In the genomic region with DNA sequence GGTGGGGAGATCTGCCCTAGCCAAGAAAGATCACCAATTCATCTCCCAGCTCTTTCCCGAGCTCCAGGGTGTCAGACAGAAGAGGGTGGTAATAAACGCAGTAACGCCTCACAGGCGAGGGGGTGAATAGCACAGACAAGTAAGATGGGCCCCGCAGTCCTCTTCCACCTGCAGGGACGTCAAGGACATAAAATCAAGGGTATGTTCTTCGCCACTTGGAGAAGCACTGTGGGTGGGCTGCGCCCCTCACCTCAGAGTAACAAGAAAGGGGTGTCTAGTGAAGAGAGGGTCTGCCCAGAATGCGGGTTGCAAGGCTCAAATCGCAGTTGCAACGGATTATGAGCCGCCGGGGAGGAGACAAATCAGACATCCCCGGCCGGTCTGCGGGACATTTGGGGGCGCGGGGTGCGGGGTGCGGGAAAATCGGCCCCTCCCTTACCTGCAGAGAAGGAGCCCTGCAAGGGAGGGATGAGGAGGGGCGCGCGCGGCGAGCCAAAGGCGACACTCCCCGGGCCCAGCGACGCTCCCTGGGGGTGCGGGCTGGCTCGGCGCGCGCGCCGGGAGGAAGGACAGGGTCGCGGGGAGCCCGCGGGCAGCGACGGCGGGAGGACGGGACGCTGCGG, we compare ENCODE assay signal across 8 mouse cellular contexts. TPM values are rescaled to one million over a fixed set of nuclear protein-coding genes. Genes with fewer than 3 reads are reported as not detected.
DNase-seq lines count a peak whose midpoint lies in the region; ATAC-seq and TF ChIP-seq lines count a peak whose summit lies in the region.

No protein-coding gene starts in this region.

- WGBS in heart, embryonic 13.5 days: 1% methylated on average over 47 of the region's 47 CpGs
- WGBS in hindbrain, embryonic 16.5 days: 1% methylated on average over 28 of the region's 47 CpGs

- H3K27ac ChIP-seq in heart, embryonic 13.5 days (replicated peaks): peak overlapping the region; percentile 90
- H3K27ac ChIP-seq in CH12.LX (ENCODE audit: insufficient read depth, low read depth): no peak overlapping the region
- H3K27ac ChIP-seq in cortical plate, adult 2 months (ENCODE audit: insufficient read depth, low read length): peak overlapping the region; percentile 86
- H3K27ac ChIP-seq in hindbrain, embryonic 16.5 days (ENCODE audit: low read depth, low read length): peak overlapping the region; percentile 90

- H3K27me3 ChIP-seq in heart, embryonic 13.5 days (replicated peaks): no peaks in the 10 kb centered on the region
- peaks cover 35% of the 10 kb centered on the region for H3K27me3 ChIP-seq in CH12.LX (replicated peaks)
- no peaks in the 10 kb centered on the region for H3K27me3 ChIP-seq in hindbrain, embryonic 16.5 days (replicated peaks; ENCODE audit: control insufficient read depth, insufficient read depth, low read length)

- no peak for TF ChIP-seq EP300 in CH12.LX (IDR thresholded peaks at IDR 0.05; ENCODE audit: low read length)

- H3K4me2 ChIP-seq in heart, embryonic 13.5 days: peak overlapping the region; percentile 91
- peak overlapping the region; percentile 60 for H3K4me2 ChIP-seq in CH12.LX (ENCODE audit: insufficient read depth, low read depth, poor library complexity, severe bottlenecking)
- peak overlapping the region; percentile 63 for H3K4me2 ChIP-seq in hindbrain, embryonic 16.5 days (ENCODE audit: low read length)

- peak; percentile 40 for ATAC-seq in heart, embryonic 13.5 days (ENCODE audit: extremely low read depth, insufficient number of reproducible peaks, low FRiP score, low TSS enrichment)
- ATAC-seq in hindbrain, embryonic 16.5 days: peak; percentile 35; the same call in 1 of the 2 replicates
- peak; percentile 21 for ATAC-seq in megakaryocyte, adult 5-6 weeks (ENCODE audit: poor library complexity, severe bottlenecking)
- no peak; the same call in 1 of the 2 replicates for ATAC-seq in megakaryocyte progenitor cell, adult 5-6 weeks (replicated peaks; ENCODE audit: poor library complexity)

- no peak for TF ChIP-seq CTCF in CH12.LX (conservative IDR thresholded peaks at IDR 0.05 in 1 of 2, IDR thresholded peaks at IDR 0.05 in 1 of 2; ENCODE audit: low read depth in 2 of 2, low read length in 2 of 2)
- TF ChIP-seq CTCF in cortical plate, adult 2 months (IDR thresholded peaks at IDR 0.05; ENCODE audit: extremely low read depth, insufficient read depth, low read length): no peak

- TF ChIP-seq POLR2A in CH12.LX (IDR thresholded peaks at IDR 0.05; ENCODE audit: low read depth, low read length): no peak
- TF ChIP-seq POLR2A in cortical plate, adult 2 months (IDR thresholded peaks at IDR 0.05; ENCODE audit: extremely low read depth, insufficient read depth, low read length): no peak

- intact Hi-C loops in heart, postnatal 14 days (cut with DNase I): loop anchor here (2.0 kb wide), 1 partner anchor 19 kb away; no protein-coding TSS in a partner anchor

- H3K36me3 ChIP-seq in heart, embryonic 13.5 days: no peaks in the 10 kb centered on the region
- peaks cover 0 to 4% of the 10 kb centered on the region in 2 experiments for H3K36me3 ChIP-seq in CH12.LX (replicated peaks in 1 of 2; ENCODE audit: control insufficient read depth in 1 of 2, insufficient read depth in 1 of 2, low read length in 1 of 2)
- no peaks in the 10 kb centered on the region for H3K36me3 ChIP-seq in hindbrain, embryonic 16.5 days (ENCODE audit: control insufficient read depth, insufficient read depth, low read length)

- no peaks in the 10 kb centered on the region for H3K9me3 ChIP-seq in heart, embryonic 13.5 days
- H3K9me3 ChIP-seq in CH12.LX (replicated peaks; ENCODE audit: low read length): peaks cover 1% of the 10 kb centered on the region
- no peaks in the 10 kb centered on the region for H3K9me3 ChIP-seq in hindbrain, embryonic 16.5 days (ENCODE audit: control insufficient read depth, low read length)

- dilution Hi-C loops in CH12.LX (cut with MboI; ENCODE audit: extremely low pct_ligation_motif_present, extremely low pct_unique_long_range_greater_than_20kb, low sequenced_read_pairs): no loop called here

- no peaks in the 10 kb centered on the region for H3K79me2 ChIP-seq in CH12.LX (replicated peaks; ENCODE audit: control insufficient read depth, extremely low read depth, insufficient read depth, poor library complexity, severe bottlenecking)

- peak overlapping the region; percentile 98 for H3K9ac ChIP-seq in heart, embryonic 13.5 days
- peak overlapping the region; percentile 73 for H3K9ac ChIP-seq in CH12.LX (ENCODE audit: insufficient read depth, low read depth)
- peak overlapping the region; percentile 94 for H3K9ac ChIP-seq in hindbrain, embryonic 16.5 days (ENCODE audit: low read depth, low read length)

- in situ Hi-C loops in CH12.LX (cut with MboI; ENCODE audit: low pct_ligation_motif_present, low pct_unique_long_range_greater_than_20kb, low sequenced_read_pairs): loop anchor here (5.0 kb wide), 2 partner anchors 37 to 48 kb away; no protein-coding TSS in a partner anchor

- DNase-seq in heart, postnatal 14 days: no peak
- no peak for DNase-seq in CH12.LX (ENCODE audit: extremely low read depth)
- DNase-seq in frontal cortex, adult 2 months (ENCODE audit: extremely low spot score in 1 of 2, low spot score in 1 of 2): no peak

- peak overlapping the region; percentile 84 for H3K4me3 ChIP-seq in heart, embryonic 13.5 days
- H3K4me3 ChIP-seq in CH12.LX (replicated peaks in 1 of 3; ENCODE audit: low read depth in 2 of 3, low read length in 2 of 3, poor library complexity in 1 of 3): peak overlapping the region; percentile 64 to 73 (median 68)
- peak overlapping the region; percentile 68 for H3K4me3 ChIP-seq in cortical plate, adult 2 months (ENCODE audit: insufficient read depth, low read length)
- H3K4me3 ChIP-seq in hindbrain, embryonic 16.5 days (ENCODE audit: low read length): peak overlapping the region; percentile 84

- peaks cover 57% of the 10 kb centered on the region for H3K4me1 ChIP-seq in heart, embryonic 13.5 days
- peaks cover 2 to 10% of the 10 kb centered on the region in 2 experiments; a peak in 3 of 4 replicates for H3K4me1 ChIP-seq in CH12.LX (ENCODE audit: control insufficient read depth in 1 of 2, insufficient read depth in 2 of 2)
- peaks cover 18% of the 10 kb centered on the region for H3K4me1 ChIP-seq in cortical plate, adult 2 months (ENCODE audit: control insufficient read depth, insufficient read depth, low read length)
- H3K4me1 ChIP-seq in hindbrain, embryonic 16.5 days (ENCODE audit: control insufficient read depth, insufficient read depth, low read depth, low read length): peaks cover 41% of the 10 kb centered on the region

- TF ChIP-seq RAD21 in CH12.LX (IDR thresholded peaks at IDR 0.05; ENCODE audit: low read depth, low read length): no peak

RNA-seq across cellular contexts. Expression of gene Hdac5, which starts 0.5 kb away (rescaled TPM):
- polyA plus RNA-seq in heart, embryonic 13.5 days (2015; fragmentation: Nextera tagmentation; extraction: Ambion mirVana): 82.9 and 89.4 TPM in 2 replicates
- 100 to 1,000 TPM; 122 to 138 TPM for total RNA-seq in heart, postnatal 14 days (2021)
- total RNA-seq in CH12.LX (2012; rRNA removed) (49.6 and 49.9 TPM in 2 replicates), CH12.LX (2014; rRNA removed) (23.3 and 24.9 TPM in 2 replicates)
- polyA plus RNA-seq in CH12.LX (2012; ENCODE audit: insufficient read length, low read depth): 46.4 and 53.9 TPM in 2 replicates
- polyA plus RNA-seq in cortical plate, adult 2 months (2012; rRNA removed): 191 and 237 TPM in 2 replicates
- 75.8 and 83.0 TPM in 2 replicates for polyA plus RNA-seq in hindbrain, embryonic 16.5 days (2015; fragmentation: Nextera tagmentation; extraction: Ambion mirVana)
- total RNA-seq in megakaryocyte, adult 5-6 weeks (2015): 35.0 and 47.6 TPM in 2 replicates
- 36.2 and 36.5 TPM in 2 replicates for total RNA-seq in megakaryocyte, adult 5-6 weeks (2017)
- 18.6 and 20.6 TPM in 2 replicates for total RNA-seq in megakaryocyte progenitor cell, adult 5-6 weeks (2015)
- 18.7 and 22.1 TPM in 2 replicates for total RNA-seq in megakaryocyte progenitor cell, adult 5-6 weeks (2017)
- polyA plus RNA-seq in frontal cortex, adult 2 months (2012; rRNA removed): 256 and 323 TPM in 2 replicates

RNA-seq across cellular contexts. Expression of gene BC030867, which starts 19.2 kb away (rescaled TPM):
- polyA plus RNA-seq in heart, embryonic 13.5 days (2015; fragmentation: Nextera tagmentation; extraction: Ambion mirVana): 12.3 and 13.5 TPM in 2 replicates
- under 1 TPM; 0.74 to 0.83 TPM for total RNA-seq in heart, postnatal 14 days (2021)
- total RNA-seq in CH12.LX (2012; rRNA removed) (25.6 and 26.2 TPM in 2 replicates), CH12.LX (2014; rRNA removed) (9.7 and 11.4 TPM in 2 replicates)
- 34.0 and 35.2 TPM in 2 replicates for polyA plus RNA-seq in CH12.LX (2012; ENCODE audit: insufficient read length, low read depth)
- 1.3 and 1.4 TPM in 2 replicates for polyA plus RNA-seq in cortical plate, adult 2 months (2012; rRNA removed)
- polyA plus RNA-seq in hindbrain, embryonic 16.5 days (2015; fragmentation: Nextera tagmentation; extraction: Ambion mirVana): 2.9 and 3.6 TPM in 2 replicates
- total RNA-seq in megakaryocyte, adult 5-6 weeks (2015): 8.7 and 12.8 TPM in 2 replicates
- 4.6 and 5.0 TPM in 2 replicates for total RNA-seq in megakaryocyte, adult 5-6 weeks (2017)
- 20.7 and 21.1 TPM in 2 replicates for total RNA-seq in megakaryocyte progenitor cell, adult 5-6 weeks (2015)
- total RNA-seq in megakaryocyte progenitor cell, adult 5-6 weeks (2017): 5.9 and 6.7 TPM in 2 replicates
- 1.2 and 1.9 TPM in 2 replicates for polyA plus RNA-seq in frontal cortex, adult 2 months (2012; rRNA removed)

RNA-seq across cellular contexts. Expression of gene Asb16, which starts 39.1 kb away (rescaled TPM):
- polyA plus RNA-seq in heart, embryonic 13.5 days (2015; fragmentation: Nextera tagmentation; extraction: Ambion mirVana): 0.09 TPM in 1 of 2 replicates, not detected in the other
- under 1 TPM; 0.61 to 0.62 TPM for total RNA-seq in heart, postnatal 14 days (2021)
- 0.04 TPM in 1 of 2 replicates, not detected in the other for total RNA-seq in CH12.LX (2012; rRNA removed)
- total RNA-seq in CH12.LX (2014; rRNA removed): not detected in 2 replicates
- polyA plus RNA-seq in CH12.LX (2012; ENCODE audit: insufficient read length, low read depth): not detected in 2 replicates
- polyA plus RNA-seq in cortical plate, adult 2 months (2012; rRNA removed): 1.9 and 2.2 TPM in 2 replicates
- polyA plus RNA-seq in hindbrain, embryonic 16.5 days (2015; fragmentation: Nextera tagmentation; extraction: Ambion mirVana): 0.09 and 0.11 TPM in 2 replicates
- 0.04 TPM in 1 of 2 replicates, not detected in the other for total RNA-seq in megakaryocyte, adult 5-6 weeks (2015)
- not detected in 2 replicates for total RNA-seq in megakaryocyte, adult 5-6 weeks (2017)
- total RNA-seq in megakaryocyte progenitor cell, adult 5-6 weeks (2015): 1.5 and 2.0 TPM in 2 replicates
- total RNA-seq in megakaryocyte progenitor cell, adult 5-6 weeks (2017): 0.54 and 0.58 TPM in 2 replicates
- 2.3 and 2.7 TPM in 2 replicates for polyA plus RNA-seq in frontal cortex, adult 2 months (2012; rRNA removed)

RNA-seq across cellular contexts. Expression of gene G6pc3, which starts 40.0 kb away (rescaled TPM):
- polyA plus RNA-seq in heart, embryonic 13.5 days (2015; fragmentation: Nextera tagmentation; extraction: Ambion mirVana): 25.6 and 29.3 TPM in 2 replicates
- total RNA-seq in heart, postnatal 14 days (2021): 10 to 100 TPM; 35.0 to 35.7 TPM
- total RNA-seq in CH12.LX (2012; rRNA removed): 31.9 and 34.7 TPM in 2 replicates
- 26.3 and 31.3 TPM in 2 replicates for total RNA-seq in CH12.LX (2014; rRNA removed)
- polyA plus RNA-seq in CH12.LX (2012; ENCODE audit: insufficient read length, low read depth): 65.6 and 72.3 TPM in 2 replicates
- polyA plus RNA-seq in cortical plate, adult 2 months (2012; rRNA removed): 97.1 TPM in 2 replicates
- 44.3 and 45.9 TPM in 2 replicates for polyA plus RNA-seq in hindbrain, embryonic 16.5 days (2015; fragmentation: Nextera tagmentation; extraction: Ambion mirVana)
- total RNA-seq in megakaryocyte, adult 5-6 weeks (2015): 23.4 and 23.8 TPM in 2 replicates
- total RNA-seq in megakaryocyte, adult 5-6 weeks (2017): 14.7 and 19.1 TPM in 2 replicates
- 106 and 144 TPM in 2 replicates for total RNA-seq in megakaryocyte progenitor cell, adult 5-6 weeks (2015)
- total RNA-seq in megakaryocyte progenitor cell, adult 5-6 weeks (2017): 61.8 and 65.0 TPM in 2 replicates
- polyA plus RNA-seq in frontal cortex, adult 2 months (2012; rRNA removed): 87.5 and 91.4 TPM in 2 replicates

RNA-seq across cellular contexts. Expression of gene Lsm12, which starts 44.3 kb away (rescaled TPM):
- polyA plus RNA-seq in heart, embryonic 13.5 days (2015; fragmentation: Nextera tagmentation; extraction: Ambion mirVana): 80.7 and 97.0 TPM in 2 replicates
- total RNA-seq in heart, postnatal 14 days (2021): 10 to 100 TPM; 44.4 to 47.6 TPM
- 66.9 and 78.7 TPM in 2 replicates for total RNA-seq in CH12.LX (2012; rRNA removed)
- total RNA-seq in CH12.LX (2014; rRNA removed): 70.0 and 78.9 TPM in 2 replicates
- polyA plus RNA-seq in CH12.LX (2012; ENCODE audit: insufficient read length, low read depth): 164 and 185 TPM in 2 replicates
- polyA plus RNA-seq in cortical plate, adult 2 months (2012; rRNA removed): 33.2 and 34.4 TPM in 2 replicates
- 99.0 and 116 TPM in 2 replicates for polyA plus RNA-seq in hindbrain, embryonic 16.5 days (2015; fragmentation: Nextera tagmentation; extraction: Ambion mirVana)
- 81.3 and 83.9 TPM in 2 replicates for total RNA-seq in megakaryocyte, adult 5-6 weeks (2015)
- 43.0 and 46.5 TPM in 2 replicates for total RNA-seq in megakaryocyte, adult 5-6 weeks (2017)
- total RNA-seq in megakaryocyte progenitor cell, adult 5-6 weeks (2015): 127 and 133 TPM in 2 replicates
- 67.8 and 79.1 TPM in 2 replicates for total RNA-seq in megakaryocyte progenitor cell, adult 5-6 weeks (2017)
- 32.9 and 35.5 TPM in 2 replicates for polyA plus RNA-seq in frontal cortex, adult 2 months (2012; rRNA removed)
